Mouse (Mus musculus) left cerebral cortex, postnatal 36 days (tissue): ENCODE results near the gene Srm. TPM values are rescaled to one million over a fixed set of nuclear protein-coding genes. Genes with fewer than 3 reads are reported as not detected.

ENCODE experiments used
- DNase-seq, 2 experiments: peaks; one replicate each; pipeline ENCODE4 v3.0.0; 2021 to 2022; ENCODE audit warnings: low spot score in 2 of 2, mixed read lengths in 1 of 2
- intact Hi-C: fragments of 180-260 bp; cut with DNase I; formaldehyde crosslinking; loops from one replicate; pipeline ENCODE4 v1.15.1; 2025
- total RNA-seq, 2 experiments: library from RNA; stranded (reverse); gene quantifications; 2 replicates each; pipeline ENCODE4 v1.2.3; 2021

Srm gene
- total RNA-seq, 2 experiments from 2014 or later: 73.4 to 79.1 TPM

DNA sequence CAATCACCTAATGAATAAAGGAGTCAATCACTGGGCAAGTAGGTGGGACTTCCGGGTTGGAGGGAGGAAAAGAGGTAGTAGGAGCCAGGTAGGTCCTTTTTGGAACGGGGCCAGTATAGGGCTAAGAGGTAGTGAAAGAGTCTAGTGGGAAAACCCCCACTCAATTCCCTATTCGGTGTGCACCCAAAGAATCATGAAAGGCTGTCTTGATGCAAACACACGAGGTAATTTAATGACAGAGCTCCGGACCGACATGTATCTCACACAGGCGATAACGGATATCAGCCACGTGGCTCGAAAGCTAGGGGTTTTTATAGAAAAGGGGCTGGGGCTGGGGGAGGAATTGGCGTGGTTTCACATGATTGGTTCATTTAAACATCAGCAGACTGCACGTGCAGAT, 7.5 kb downstream of the Srm start:
- DNase-seq: no peak
- intact Hi-C loops: no loop called here

DNA sequence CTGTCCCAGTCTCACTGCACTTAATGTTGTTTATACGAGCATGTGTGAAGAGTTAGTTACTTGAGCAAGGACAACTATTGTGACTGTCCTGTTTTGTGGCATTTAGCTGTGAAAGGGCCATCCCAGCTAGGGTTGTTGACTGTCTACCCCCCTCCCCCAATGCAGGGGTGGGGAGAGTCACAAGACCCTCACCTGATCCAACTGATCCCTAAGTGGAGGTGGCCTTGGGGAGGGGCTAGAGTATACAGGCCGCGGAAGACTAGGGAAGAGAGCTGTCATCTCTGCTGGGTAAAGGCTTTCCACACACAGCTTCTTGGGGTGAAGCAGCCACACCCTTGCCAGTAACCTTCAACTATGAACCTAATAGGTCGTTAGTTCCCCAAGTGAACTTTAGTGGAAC, 9.0 kb downstream of the Srm start:
- intact Hi-C loops: no loop called here
- DNase-seq: no peak

DNA sequence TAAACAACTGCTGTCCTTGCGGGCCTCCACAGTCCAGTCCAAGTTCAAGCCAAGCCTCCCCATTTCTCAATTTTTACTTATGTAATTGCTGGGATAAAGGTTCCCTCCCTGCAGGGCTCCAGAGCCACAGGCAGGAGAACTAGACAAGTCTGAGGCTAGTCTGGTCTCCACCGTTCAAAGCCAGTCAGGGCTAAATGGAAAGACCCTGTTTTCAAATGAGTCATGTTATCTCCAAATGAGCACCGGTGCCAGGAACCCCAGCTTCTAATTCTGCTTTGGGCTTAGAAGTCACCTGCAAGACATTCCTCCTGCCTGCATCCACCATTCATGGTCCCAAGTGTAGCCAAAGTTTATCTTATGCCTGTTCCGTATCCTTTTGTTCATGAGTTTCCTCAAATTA, 10.6 kb downstream of the Srm start:
- DNase-seq: no peak
- intact Hi-C loops: no loop called here

DNA sequence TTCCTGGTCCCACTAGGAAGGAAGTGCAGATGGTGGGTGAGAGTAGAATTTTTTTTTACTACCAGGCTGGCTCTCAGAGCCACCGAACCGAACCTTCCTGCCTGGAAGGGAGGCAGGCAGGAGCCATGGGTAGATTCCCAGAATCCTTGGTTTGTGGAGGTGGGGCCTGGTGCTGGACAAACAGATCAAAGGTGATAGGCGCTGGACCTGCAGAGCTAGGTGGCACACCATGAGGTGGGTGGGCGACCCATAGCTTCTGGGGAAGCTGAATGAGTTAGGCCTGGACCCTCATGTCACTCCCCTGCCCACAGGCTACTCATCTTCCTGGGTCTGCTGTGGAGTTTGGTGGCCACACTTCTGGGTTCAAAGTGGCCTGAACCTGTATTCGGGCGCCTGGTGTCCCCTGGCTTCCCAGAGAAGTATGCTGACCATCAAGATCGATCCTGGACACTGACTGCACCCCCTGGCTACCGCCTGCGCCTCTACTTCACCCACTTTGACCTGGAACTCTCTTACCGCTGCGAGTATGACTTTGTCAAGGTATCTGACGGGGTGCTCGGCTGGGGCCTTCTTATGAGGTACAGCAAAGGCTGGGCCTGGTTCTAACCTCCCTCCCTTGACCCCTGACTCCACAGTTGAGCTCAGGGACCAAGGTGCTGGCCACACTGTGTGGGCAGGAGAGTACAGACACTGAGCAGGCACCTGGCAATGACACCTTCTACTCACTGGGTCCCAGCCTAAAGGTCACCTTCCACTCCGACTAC, 11.2 kb downstream of the Srm start, which contains the start of gene Masp2:
Masp2 (plus strand) TSS at position 198 of the 764 bp plus-strand sequence.
- no peak for DNase-seq
- intact Hi-C loops: no loop called here

DNA sequence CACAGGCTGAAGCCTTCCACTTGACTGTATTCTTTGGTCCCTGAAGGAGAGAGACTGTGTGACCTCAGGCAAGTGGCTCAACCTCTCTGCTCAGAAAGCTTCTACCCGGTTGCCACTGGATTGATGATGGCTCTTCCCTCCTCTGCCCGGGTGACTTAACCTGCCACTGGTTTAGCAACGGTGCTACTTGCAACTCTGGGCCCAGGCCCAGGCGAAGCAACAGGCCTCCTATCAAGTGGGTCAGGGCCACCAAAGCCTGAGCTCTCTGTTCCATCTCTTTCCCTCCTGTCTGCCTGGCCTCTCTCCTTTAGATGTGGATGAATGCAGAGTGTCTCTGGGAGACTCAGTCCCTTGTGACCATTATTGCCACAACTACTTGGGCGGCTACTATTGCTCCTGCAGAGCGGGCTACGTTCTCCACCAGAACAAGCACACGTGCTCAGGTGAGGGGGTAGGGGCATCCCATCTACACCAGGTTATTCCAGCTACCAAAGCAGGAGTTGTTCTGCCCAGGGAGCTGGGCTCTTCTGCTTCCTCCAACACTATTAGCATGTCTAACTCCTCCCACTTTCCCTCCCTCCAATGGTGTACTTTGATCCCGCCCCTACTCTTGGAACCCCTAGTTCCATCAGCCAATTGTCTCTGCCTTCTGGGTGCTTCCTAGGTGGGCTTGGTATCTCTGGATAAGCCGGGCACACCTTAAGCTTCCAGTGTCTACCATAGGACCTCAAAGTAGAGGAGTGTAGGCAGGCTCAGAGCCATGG, 12.3 kb downstream of the Srm start:
- peak in 1 of 2 experiments; percentile 32 for DNase-seq

DNA sequence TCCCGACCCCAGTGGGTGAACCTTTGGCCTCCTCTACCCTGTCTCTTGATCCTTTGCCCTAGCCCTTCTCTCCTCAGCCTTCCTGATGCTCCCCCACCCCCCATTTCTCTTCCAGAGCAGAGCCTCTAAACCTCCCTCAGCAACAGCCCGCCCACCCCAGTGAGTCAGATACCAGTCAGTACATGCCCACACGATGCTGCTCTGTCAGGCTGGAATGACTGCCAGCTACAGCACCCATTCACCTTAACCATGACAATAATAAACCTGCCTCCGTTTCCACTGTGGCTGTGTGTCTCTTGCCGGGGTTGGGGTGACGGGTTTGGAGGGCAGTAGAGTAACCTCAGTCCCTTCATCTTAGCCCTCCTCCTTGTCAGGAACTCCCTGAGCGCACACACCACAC, 12.8 kb downstream of the Srm start:
- peak; percentile 69 to 70 for DNase-seq
- intact Hi-C loops: no loop called here

More for the DNA sequence above, 12.3 kb downstream of the Srm start:
- intact Hi-C loops: no loop called here

DNA sequence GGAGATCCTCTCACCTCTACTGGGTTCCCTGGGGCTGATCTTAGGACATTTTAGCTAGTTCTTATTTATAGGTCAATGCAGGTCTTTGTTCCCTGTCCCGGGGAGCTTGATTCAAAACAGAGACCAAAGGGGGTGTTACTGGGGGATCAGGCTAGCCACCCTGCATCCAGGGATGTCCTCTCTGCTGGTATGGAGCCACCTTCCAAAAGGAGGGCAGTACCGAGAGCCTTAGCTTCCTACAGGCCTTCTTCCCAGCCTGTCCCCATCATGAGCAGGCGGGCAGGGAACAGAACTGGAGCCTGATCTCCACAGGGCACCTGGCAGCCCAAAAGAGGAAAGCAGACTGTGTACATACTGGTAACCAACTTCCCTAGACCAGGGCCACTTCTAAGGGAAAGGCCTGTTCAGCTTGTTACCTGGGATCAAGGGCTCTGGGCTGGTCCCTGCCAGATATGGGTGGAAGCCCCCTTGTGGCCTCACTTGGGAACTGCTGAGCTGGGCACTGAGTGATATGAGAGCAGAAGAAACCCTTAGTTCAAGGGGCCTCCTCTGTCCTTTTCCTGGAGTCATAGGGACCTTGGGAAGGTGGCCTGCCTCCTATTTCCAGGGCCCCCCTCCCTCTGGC, 13.3 kb downstream of the Srm start:
- peak; percentile 53 for DNase-seq
- intact Hi-C loops: loop anchor here (5.0 kb wide), 1 partner anchor 47 kb away; the partner anchor contains the start of gene Exosc10

DNA sequence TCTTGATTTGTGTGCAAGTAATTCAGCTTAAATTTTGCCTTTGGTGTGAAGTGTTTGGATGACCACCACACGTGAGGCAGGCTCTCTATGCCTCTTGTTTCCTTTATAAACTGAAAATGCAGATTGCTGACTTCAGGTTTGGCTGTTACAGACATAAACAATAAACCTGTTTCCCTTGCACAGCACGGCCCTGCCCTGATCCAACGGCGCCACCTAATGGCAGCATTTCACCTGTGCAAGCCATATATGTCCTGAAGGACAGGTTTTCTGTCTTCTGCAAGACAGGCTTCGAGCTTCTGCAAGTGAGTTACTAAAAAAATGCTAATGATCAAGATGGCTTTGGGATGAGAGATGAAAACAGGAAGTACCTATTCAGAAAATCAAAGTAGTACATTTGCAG, 16.5 kb downstream of the Srm start:
- intact Hi-C loops: loop anchor here (5.0 kb wide), 1 partner anchor 50 kb away; the partner anchor contains the start of gene Exosc10
- peak; percentile 65 to 72 for DNase-seq

DNA sequence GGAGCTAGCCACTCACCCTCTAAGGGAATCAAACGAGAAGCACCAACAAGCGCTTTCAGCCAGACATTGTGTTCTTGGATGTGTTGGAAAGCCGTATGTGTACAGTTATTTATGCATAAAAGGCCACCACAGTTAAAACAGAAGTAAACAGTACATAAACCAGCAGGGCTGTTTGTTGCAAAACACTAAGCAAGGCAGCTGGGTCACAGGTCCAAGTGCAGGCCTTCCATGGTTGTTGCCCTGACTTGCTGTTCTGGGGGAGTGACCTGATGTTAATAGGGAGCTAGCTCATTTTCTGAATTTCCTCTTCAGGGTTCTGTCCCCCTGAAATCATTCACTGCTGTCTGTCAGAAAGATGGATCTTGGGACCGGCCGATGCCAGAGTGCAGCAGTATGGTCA, 18.5 kb downstream of the Srm start:
- no peak for DNase-seq
- intact Hi-C loops: loop anchor here (5.0 kb wide), 1 partner anchor 53 kb away; the partner anchor contains the start of gene Exosc10

DNA sequence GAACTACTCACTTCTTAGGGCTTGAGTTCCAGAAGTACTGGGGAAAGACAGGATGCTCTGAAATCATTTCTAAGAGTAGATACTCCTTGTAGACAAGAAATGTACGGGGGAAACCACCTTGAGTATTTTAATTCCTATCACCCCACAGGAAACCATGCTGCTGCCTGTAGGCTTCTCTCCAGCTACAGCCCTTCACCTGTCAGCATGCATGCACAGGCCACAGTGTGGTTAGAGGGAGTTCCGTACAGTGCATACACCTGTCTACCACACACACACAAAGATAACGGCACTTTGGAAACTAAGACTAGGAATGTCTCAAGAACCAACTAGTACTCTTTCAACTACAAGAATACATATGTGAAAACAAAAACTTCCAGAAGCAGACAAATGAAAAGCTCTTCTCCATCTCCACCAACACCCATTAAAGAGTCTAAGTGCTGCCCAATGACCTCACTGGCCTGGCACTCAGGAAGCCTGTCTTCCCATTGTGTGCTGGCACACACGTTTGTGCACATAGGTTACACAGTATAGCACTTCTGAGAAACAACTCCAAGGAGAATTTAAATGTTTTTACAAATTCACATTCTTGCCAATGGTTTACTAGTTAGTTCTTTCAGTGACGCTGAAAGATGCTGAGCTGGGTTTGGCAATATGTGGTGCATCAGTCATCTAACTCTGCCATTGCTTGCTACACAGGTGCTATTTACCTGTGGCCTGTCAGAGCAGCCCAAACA, 19.5 kb downstream of the Srm start:
- intact Hi-C loops: no loop called here
- DNase-seq: no peak

DNA sequence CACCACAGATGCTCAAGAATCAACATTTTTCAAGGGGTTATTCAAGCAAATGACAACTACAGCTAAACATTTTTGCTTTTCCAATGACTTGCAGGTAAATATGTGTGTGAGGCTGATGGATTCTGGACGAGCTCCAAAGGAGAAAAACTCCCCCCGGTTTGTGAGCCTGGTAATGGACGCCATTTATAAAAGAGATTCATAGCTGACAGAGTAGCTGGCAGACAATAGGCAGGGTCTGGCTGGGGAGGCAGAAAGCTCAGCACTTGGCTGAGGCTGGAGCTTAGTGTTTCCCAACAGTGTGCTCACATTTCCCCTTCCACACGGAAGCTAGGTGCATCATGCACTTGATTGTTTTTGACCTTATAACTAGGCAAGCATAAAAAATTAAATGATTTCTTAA, 21.3 kb downstream of the Srm start:
- intact Hi-C loops: no loop called here
- no peak for DNase-seq

DNA sequence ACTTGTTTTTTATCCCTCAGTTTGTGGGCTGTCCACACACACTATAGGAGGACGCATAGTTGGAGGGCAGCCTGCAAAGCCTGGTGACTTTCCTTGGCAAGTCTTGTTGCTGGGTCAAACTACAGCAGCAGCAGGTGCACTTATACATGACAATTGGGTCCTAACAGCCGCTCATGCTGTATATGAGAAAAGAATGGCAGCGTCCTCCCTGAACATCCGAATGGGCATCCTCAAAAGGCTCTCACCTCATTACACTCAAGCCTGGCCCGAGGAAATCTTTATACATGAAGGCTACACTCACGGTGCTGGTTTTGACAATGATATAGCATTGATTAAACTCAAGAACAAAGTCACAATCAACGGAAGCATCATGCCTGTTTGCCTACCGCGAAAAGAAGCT, 22.4 kb downstream of the Srm start:
- no peak for DNase-seq
- intact Hi-C loops: no loop called here

DNA sequence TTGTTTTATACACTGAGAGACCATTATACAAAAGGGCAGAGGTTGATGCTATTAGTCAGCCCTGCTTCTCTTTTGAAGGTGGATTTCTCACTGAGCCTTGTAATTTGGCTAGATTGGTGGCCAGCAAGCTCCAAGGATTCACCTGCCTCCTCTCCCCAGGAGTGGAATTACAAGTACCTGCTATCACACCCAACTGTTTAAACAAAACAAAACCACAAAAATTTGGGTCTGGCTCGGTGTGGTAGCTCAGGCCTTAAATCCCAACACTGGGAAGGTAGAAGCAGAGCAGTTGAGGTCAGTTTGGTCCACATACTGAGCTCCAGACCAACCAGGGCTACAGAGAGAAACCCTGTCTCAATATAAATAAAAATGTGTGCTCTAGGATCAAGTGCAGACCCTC, 28.5 kb downstream of the Srm start:
- no peak for DNase-seq
- intact Hi-C loops: no loop called here

DNA sequence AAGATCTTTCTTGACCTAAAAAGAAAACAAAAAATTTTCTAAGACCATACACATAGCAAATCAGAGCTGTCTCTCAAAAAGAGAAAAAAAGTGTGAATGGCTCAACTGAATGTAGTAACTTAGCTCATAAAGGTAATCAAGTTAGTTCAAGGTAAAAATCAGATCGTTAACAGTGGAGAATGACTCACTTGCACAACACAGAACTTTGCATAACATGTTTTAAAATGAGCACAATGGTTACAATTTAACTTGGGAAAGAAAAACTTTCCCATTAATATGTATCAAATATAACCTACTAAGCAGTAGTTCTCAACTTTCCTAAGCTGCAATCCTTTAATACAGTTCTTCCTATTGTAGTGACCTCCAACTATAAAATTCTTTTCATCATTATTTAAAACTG, 29.4 kb downstream of the Srm start:
- intact Hi-C loops: no loop called here
- DNase-seq: no peak

DNA sequence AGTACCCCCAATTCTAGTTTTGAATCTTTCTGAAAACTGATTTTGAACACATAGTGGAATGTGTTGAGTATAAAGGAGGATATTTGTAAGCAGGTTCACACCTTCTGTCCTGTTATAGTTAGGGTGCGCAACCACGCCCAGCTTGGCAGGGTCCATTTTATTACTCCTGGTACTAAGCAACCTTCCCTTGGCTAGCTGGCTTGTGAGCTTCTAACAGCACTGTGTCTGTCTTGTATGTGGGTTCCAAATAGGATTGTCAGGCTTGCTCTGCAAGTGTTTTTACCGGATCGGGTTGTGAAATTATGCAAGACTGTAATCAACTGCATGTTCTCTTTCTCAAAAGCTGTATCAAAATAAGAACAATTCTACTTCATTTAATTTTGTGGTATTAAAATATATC, 31.2 kb downstream of the Srm start:
- intact Hi-C loops: no loop called here
- DNase-seq: no peak

DNA sequence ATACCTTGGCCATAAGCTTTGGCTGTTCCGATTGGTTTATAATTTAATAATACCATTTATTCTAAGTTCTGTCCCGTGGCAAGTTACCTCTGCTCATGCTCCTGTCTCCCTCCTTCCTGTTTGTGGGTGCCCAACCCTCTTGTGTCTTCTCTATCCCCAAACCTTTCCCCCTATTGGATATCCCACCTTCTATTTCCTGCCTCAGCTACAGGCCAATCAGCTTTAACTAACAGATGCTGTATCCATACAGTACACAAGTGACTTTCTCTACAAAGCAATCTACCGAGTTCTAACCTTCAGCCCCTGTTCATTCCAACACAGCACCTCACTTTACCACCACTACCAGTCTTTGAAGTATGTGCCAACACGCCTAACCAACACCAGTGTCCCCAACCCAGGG, 32.3 kb downstream of the Srm start:
- intact Hi-C loops: no loop called here
- DNase-seq: no peak

DNA sequence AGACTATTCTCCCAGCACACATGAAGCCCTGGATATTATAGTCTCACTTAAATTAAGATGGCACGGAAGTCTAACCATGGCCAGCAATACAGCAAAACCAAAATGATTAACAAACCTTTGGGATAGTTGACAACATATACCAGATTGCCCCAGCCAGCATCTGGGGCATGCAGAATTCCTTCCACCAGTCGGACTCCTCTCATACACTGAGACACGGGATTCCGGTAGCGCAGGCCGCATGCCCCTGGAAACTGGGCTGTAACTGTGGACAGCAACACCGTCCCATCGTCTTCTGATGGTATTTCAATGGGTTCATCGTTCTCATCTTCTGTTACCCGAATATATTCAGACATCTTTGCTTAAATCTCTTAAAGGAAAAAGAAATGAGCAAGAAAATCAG, 33.7 kb downstream of the Srm start:
- intact Hi-C loops: no loop called here
- no peak for DNase-seq

DNA sequence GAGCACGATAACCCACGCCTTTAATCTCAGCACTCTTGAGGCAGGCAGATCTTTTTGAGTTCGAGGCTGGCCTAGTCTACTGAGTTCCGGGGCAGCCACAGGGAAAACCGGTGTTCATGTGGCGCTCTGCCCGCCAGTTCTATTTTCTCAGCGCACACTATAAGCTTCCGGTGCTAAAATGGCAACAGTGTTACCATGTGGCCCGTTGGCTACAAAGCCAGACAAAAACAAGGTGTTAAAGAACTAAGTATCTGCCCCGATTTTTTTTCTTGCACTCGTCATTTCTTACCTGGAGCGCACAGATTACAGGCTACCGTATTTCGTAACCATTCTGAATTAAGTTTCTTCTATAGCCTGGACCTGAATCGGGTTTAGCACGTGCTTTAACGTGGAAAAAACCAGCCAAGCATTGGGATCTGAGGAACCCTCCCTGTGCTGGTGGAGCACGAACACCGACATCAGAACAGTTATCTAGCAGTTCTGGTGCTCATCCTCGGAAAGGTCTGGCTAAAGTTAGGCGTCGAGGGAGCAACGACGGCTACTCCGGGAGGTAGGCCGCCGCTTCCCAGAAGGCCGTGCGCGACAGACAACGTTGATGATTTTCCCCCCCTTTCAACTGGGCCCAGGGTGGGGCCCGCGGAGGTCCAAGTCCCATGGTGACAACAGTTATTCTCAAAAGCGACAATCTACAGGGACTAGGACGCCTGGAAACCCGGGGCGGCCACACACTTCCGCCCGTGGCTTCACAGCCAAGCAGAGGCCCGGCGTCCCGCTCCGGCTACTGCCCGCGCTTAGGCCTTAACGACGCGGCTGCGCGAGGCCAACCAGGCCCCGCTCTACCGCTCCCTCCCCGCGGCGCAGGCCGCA, 34.7 kb downstream of the Srm start:
- intact Hi-C loops: no loop called here
- no peak for DNase-seq

DNA sequence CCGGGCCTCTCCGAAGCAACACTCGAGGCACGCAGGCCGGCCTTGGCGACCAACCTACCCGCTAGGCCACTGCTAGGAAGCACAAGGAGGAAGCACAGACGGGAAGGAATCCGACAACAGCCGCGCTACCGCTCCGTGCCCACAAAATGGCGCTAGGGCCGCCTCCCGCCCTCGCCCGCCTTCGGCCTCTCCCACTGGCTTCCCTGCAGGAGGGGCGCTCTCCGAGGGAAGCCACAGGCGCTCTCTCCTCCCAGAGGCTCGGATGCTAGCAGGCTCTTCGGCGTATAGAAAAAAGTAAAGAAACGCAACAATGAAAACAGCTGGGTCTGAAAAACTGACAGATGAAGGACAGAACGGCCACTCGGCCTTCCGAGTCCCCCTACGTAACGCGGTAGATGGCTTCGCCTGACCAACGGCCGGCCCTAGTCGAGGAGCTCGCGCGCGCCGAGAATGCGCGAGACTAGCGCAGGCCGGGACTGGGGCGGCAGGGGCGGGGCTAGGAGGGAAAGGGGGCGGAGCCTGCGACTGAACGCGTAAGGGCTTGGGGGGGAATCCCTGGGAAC, 35.4 kb downstream of the Srm start, which contains the start of gene Tardbp:
Tardbp (minus strand) TSS at position 397 of the 563 bp plus-strand sequence.
- intact Hi-C loops: no loop called here
- peak; percentile 92 for DNase-seq
